Mouse (Mus musculus) bone marrow, adult 2 months (tissue): ENCODE data around the gene Zfp62.

Experiments used
- CTCF ChIP-seq: fragments of 200-500 bp; IDR thresholded peaks from 2 replicates; pipeline ENCODE4 v1.5.1; 2011; ENCODE audit warnings: low read length, control low read depth; ENCODE audit not compliant: control insufficient read depth, insufficient read depth
- POLR2A ChIP-seq: fragments of 200-500 bp; IDR thresholded peaks from 2 replicates; pipeline ENCODE4 v1.6.1; 2011; ENCODE audit warnings: low read depth, mild to moderate bottlenecking, control low read depth, low read length, borderline replicate concordance; ENCODE audit not compliant: control insufficient read depth

DNA sequence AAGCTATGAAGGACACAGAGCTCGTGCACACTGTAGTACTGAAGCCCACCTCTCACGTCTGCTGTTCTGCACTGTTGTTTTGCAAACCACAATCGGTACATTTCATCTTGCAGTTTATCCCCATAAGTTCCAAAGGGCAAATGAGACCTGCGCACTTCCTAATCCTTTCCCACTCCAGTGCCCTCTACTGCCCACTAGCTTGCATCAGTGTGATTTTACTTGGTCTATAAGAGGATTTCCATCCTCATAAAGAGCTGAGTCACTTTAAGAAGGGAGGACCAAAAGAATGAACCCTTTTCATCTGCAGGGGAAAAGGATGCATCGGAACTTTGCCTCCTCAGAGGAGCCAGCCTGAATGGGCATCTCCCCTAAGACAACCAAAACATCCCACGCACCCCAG, 16.6 kb upstream of the Zfp62 start:
- TF ChIP-seq CTCF (no peak), POLR2A (no peak)
